Mouse (Mus musculus): ENCODE data around the gene Ppm1d. TPM values are rescaled to one million over a fixed set of nuclear protein-coding genes. Genes with fewer than 3 reads are reported as not detected.
A peak's percentile ranks its signal among the peaks of the same experiment; 100 is the strongest.

The Ppm1d gene
- total RNA-seq, 2 experiments from 2014 or later: 5.6 to 6.5 TPM

GRCm38 (mm10) chr11:85306577-85307260 lies 4.3 kb upstream of the Ppm1d start:
- intact Hi-C loops (cut with DNase I): no loop called here
- no peak for TF ChIP-seq CTCF (IDR thresholded peaks at IDR 0.05)
- Histone ChIP-seq H3K27ac (no peak overlapping the region), H3K4me3 (no peak overlapping the region)
- DNase-seq: no peak

GRCm38 (mm10) chr11:85308799-85309198 lies 2.2 kb upstream of the Ppm1d start:
- TF ChIP-seq CTCF (IDR thresholded peaks at IDR 0.05): no peak
- intact Hi-C loops (cut with DNase I): no loop called here
- DNase-seq: no peak
- Histone ChIP-seq H3K27ac (no peak overlapping the region), H3K4me3 (no peak overlapping the region)

GRCm38 (mm10) chr11:85310407-85310712 lies 684 bp upstream of the Ppm1d start:
- intact Hi-C loops (cut with DNase I): loop anchor here (2.0 kb wide), 1 partner anchor 42 kb away; the partner anchor contains the start of gene Bcas3
- H3K4me3 ChIP-seq: peak overlapping the region; percentile 92
- TF ChIP-seq CTCF (IDR thresholded peaks at IDR 0.05): no peak
- DNase-seq: no peak
- H3K27ac ChIP-seq: peak overlapping the region; percentile 99

GRCm38 (mm10) chr11:85311645-85312490 lies 824 bp downstream of the Ppm1d start:
- intact Hi-C loops (cut with DNase I): loop anchor here (1.0 to 2.0 kb wide), 2 partner anchors 41 to 77 kb away; partner anchors contain the start of genes Appbp2 and Bcas3
- peak; percentile 58 for TF ChIP-seq CTCF (IDR thresholded peaks at IDR 0.05)
- DNase-seq: peak; percentile 43

GRCm38 (mm10) chr11:85312818-85313217 lies 1.8 kb downstream of the Ppm1d start:
- Histone ChIP-seq H3K27ac (peak overlapping the region; percentile 99), H3K4me3 (peak overlapping the region; percentile 92)
- peak; percentile 57 for DNase-seq
- no peak for TF ChIP-seq CTCF (IDR thresholded peaks at IDR 0.05)
- intact Hi-C loops (cut with DNase I): no loop called here

More at GRCm38 (mm10) chr11:85311645-85312490, 824 bp downstream of the Ppm1d start:
- peak overlapping the region; percentile 92 for H3K4me3 ChIP-seq
- H3K27ac ChIP-seq: peak overlapping the region; percentile 99

GRCm38 (mm10) chr11:85313361-85313760 lies 2.3 kb downstream of the Ppm1d start:
- DNase-seq: no peak
- intact Hi-C loops (cut with DNase I): no loop called here
- TF ChIP-seq CTCF (IDR thresholded peaks at IDR 0.05): no peak
- H3K4me3 ChIP-seq: peak overlapping the region; percentile 92
- peak overlapping the region; percentile 99 for H3K27ac ChIP-seq

GRCm38 (mm10) chr11:85323567-85324330 lies 12.7 kb downstream of the Ppm1d start:
- intact Hi-C loops (cut with DNase I): no loop called here
- TF ChIP-seq CTCF (IDR thresholded peaks at IDR 0.05): no peak
- no peak for DNase-seq
- no peak overlapping the region for H3K4me3 ChIP-seq
- no peak overlapping the region for H3K27ac ChIP-seq

- DNase-seq: no peak
- H3K27ac ChIP-seq: no peak overlapping the region
- TF ChIP-seq CTCF (IDR thresholded peaks at IDR 0.05): no peak
- H3K4me3 ChIP-seq: no peak overlapping the region
- intact Hi-C loops (cut with DNase I): no loop called here
These were observed 17.7 kb downstream of the Ppm1d start for GRCm38 (mm10) chr11:85328717-85329116.

GRCm38 (mm10) chr11:85329167-85329894 lies 18.3 kb downstream of the Ppm1d start:
- H3K4me3 ChIP-seq: no peak overlapping the region
- TF ChIP-seq CTCF (IDR thresholded peaks at IDR 0.05): no peak
- DNase-seq: peak; percentile 41
- intact Hi-C loops (cut with DNase I): no loop called here
- H3K27ac ChIP-seq: peak overlapping the region; percentile 38; the same call in 1 of the 2 replicates

- no peak overlapping the region for H3K27ac ChIP-seq
- peak; percentile 56 for DNase-seq
- TF ChIP-seq CTCF (IDR thresholded peaks at IDR 0.05): peak; percentile 77
- intact Hi-C loops (cut with DNase I): loop anchor here (1.0 to 10.0 kb wide), 2 partner anchors 65 to 140 kb away; no protein-coding TSS in a partner anchor
- no peak overlapping the region for H3K4me3 ChIP-seq
These were observed 23.7 kb downstream of the Ppm1d start for GRCm38 (mm10) chr11:85334778-85335177.

GRCm38 (mm10) chr11:85339173-85339831 lies 28.3 kb downstream of the Ppm1d start:
- intact Hi-C loops (cut with DNase I): loop anchor here (10.0 kb wide), 1 partner anchor 145 kb away; no protein-coding TSS in a partner anchor
- no peak overlapping the region for H3K4me3 ChIP-seq
- H3K27ac ChIP-seq: no peak overlapping the region
- DNase-seq: no peak
- TF ChIP-seq CTCF (IDR thresholded peaks at IDR 0.05): no peak
